Mouse (Mus musculus): ENCODE data around the gene Tssk3. TPM values are rescaled to one million over a fixed set of nuclear protein-coding genes. Genes with fewer than 3 reads are reported as not detected.

The Tssk3 gene
- total and polyA plus RNA-seq, 3 experiments, result 0.38 TPM; not detected in 2

GRCm38 (mm10) chr4:129500607-129501566 lies 10.1 kb upstream of the Tssk3 start:
- Histone ChIP-seq H3K36me3 (replicated peaks) (no peaks in the 10 kb centered on the region), H3K4me1 (ENCODE audit: insufficient read depth, low read depth, low read length) (peaks cover 40% of the 10 kb centered on the region), H3K27me3 (ENCODE audit: insufficient read depth, low read length) (peaks cover 65% of the 10 kb centered on the region), H3K9me3 (replicated peaks) (no peaks in the 10 kb centered on the region), H3K4me3 (ENCODE audit: low read depth, low read length) (peak overlapping the region; percentile 72)
- TF ChIP-seq GATA2 (IDR thresholded peaks at IDR 0.05; ENCODE audit: borderline replicate concordance, low read depth, low read length) (no peak), TAL1 (conservative IDR thresholded peaks at IDR 0.05; ENCODE audit: low read depth, low read length) (no peak), GATA1 (IDR thresholded peaks at IDR 0.05; ENCODE audit: borderline replicate concordance, low read length) (no peak)
- DNase-seq (ENCODE audit: low spot score), result peak; percentile 81
- ATAC-seq (ENCODE audit: extremely low read depth, insufficient number of reproducible peaks, low FRiP score, poor library complexity, severe bottlenecking), result peak; percentile 66

- no peak overlapping the region; the same call in 1 of the 2 replicates for H3K4me3 ChIP-seq (ENCODE audit: low read depth, low read length)
Measured at GRCm38 (mm10) chr4:129500017-129500416, 9.2 kb upstream of the Tssk3 start.

GRCm38 (mm10) chr4:129498941-129499340 lies 8.1 kb upstream of the Tssk3 start:
- no peak for TF ChIP-seq POLR2AphosphoS5 (IDR thresholded peaks at IDR 0.05; ENCODE audit: insufficient replicate concordance, low read depth, low read length)
- no peak for TF ChIP-seq GATA1 (IDR thresholded peaks at IDR 0.05; ENCODE audit: borderline replicate concordance, low read length)
- no peak for TF ChIP-seq CTCF (IDR thresholded peaks at IDR 0.05; ENCODE audit: low read depth, low read length)
- TF ChIP-seq GATA2 (IDR thresholded peaks at IDR 0.05; ENCODE audit: borderline replicate concordance, low read depth, low read length), result no peak
- no peak for TF ChIP-seq TAL1 (conservative IDR thresholded peaks at IDR 0.05; ENCODE audit: low read depth, low read length)
- Histone ChIP-seq H3K36me3 (replicated peaks) (no peaks in the 10 kb centered on the region), H3K27me3 (ENCODE audit: insufficient read depth, low read length) (peaks cover 59% of the 10 kb centered on the region), H3K4me1 (ENCODE audit: insufficient read depth, low read depth, low read length) (peaks cover 42% of the 10 kb centered on the region), H3K4me3 (ENCODE audit: low read depth, low read length) (no peak overlapping the region), H3K9me3 (replicated peaks) (no peaks in the 10 kb centered on the region)
- ATAC-seq (ENCODE audit: extremely low read depth, insufficient number of reproducible peaks, low FRiP score, poor library complexity, severe bottlenecking), result no peak
- no peak for DNase-seq (ENCODE audit: low spot score)

More at GRCm38 (mm10) chr4:129500017-129500416, 9.2 kb upstream of the Tssk3 start:
- H3K9me3 ChIP-seq (replicated peaks), result no peaks in the 10 kb centered on the region
- ATAC-seq (ENCODE audit: extremely low read depth, insufficient number of reproducible peaks, low FRiP score, poor library complexity, severe bottlenecking) (no peak), DNase-seq (ENCODE audit: low spot score) (no peak)
- TF ChIP-seq GATA2 (IDR thresholded peaks at IDR 0.05; ENCODE audit: borderline replicate concordance, low read depth, low read length) (no peak), POLR2AphosphoS5 (IDR thresholded peaks at IDR 0.05; ENCODE audit: insufficient replicate concordance, low read depth, low read length) (no peak), TAL1 (conservative IDR thresholded peaks at IDR 0.05; ENCODE audit: low read depth, low read length) (no peak), CTCF (IDR thresholded peaks at IDR 0.05; ENCODE audit: low read depth, low read length) (no peak), GATA1 (IDR thresholded peaks at IDR 0.05; ENCODE audit: borderline replicate concordance, low read length) (no peak)
- peaks cover 61% of the 10 kb centered on the region for H3K27me3 ChIP-seq (ENCODE audit: insufficient read depth, low read length)
- no peaks in the 10 kb centered on the region for H3K36me3 ChIP-seq (replicated peaks)
- H3K4me1 ChIP-seq (ENCODE audit: insufficient read depth, low read depth, low read length), result peaks cover 42% of the 10 kb centered on the region

GRCm38 (mm10) chr4:129496631-129497030 lies 5.8 kb upstream of the Tssk3 start:
- H3K27me3 ChIP-seq (ENCODE audit: insufficient read depth, low read length), result peaks cover 40% of the 10 kb centered on the region
- no peak overlapping the region for H3K4me3 ChIP-seq (ENCODE audit: low read depth, low read length)
- DNase-seq (ENCODE audit: low spot score) (no peak), ATAC-seq (ENCODE audit: extremely low read depth, insufficient number of reproducible peaks, low FRiP score, poor library complexity, severe bottlenecking) (no peak)
- H3K4me1 ChIP-seq (ENCODE audit: insufficient read depth, low read depth, low read length), result peaks cover 32% of the 10 kb centered on the region
- no peaks in the 10 kb centered on the region for H3K36me3 ChIP-seq (replicated peaks)
- TF ChIP-seq GATA1 (IDR thresholded peaks at IDR 0.05; ENCODE audit: borderline replicate concordance, low read length) (no peak), TAL1 (conservative IDR thresholded peaks at IDR 0.05; ENCODE audit: low read depth, low read length) (no peak), POLR2AphosphoS5 (IDR thresholded peaks at IDR 0.05; ENCODE audit: insufficient replicate concordance, low read depth, low read length) (no peak), GATA2 (IDR thresholded peaks at IDR 0.05; ENCODE audit: borderline replicate concordance, low read depth, low read length) (no peak), CTCF (IDR thresholded peaks at IDR 0.05; ENCODE audit: low read depth, low read length) (no peak)
- H3K9me3 ChIP-seq (replicated peaks), result no peaks in the 10 kb centered on the region

- Histone ChIP-seq H3K4me3 (ENCODE audit: low read depth, low read length) (no peak overlapping the region), H3K4me1 (ENCODE audit: insufficient read depth, low read depth, low read length) (peaks cover 26% of the 10 kb centered on the region), H3K9me3 (replicated peaks) (no peaks in the 10 kb centered on the region), H3K27me3 (ENCODE audit: insufficient read depth, low read length) (peaks cover 46% of the 10 kb centered on the region), H3K36me3 (replicated peaks) (no peaks in the 10 kb centered on the region)
- DNase-seq (ENCODE audit: low spot score) (no peak), ATAC-seq (ENCODE audit: extremely low read depth, insufficient number of reproducible peaks, low FRiP score, poor library complexity, severe bottlenecking) (no peak)
- TF ChIP-seq POLR2AphosphoS5 (IDR thresholded peaks at IDR 0.05; ENCODE audit: insufficient replicate concordance, low read depth, low read length) (no peak), CTCF (IDR thresholded peaks at IDR 0.05; ENCODE audit: low read depth, low read length) (no peak), TAL1 (conservative IDR thresholded peaks at IDR 0.05; ENCODE audit: low read depth, low read length) (no peak), GATA1 (IDR thresholded peaks at IDR 0.05; ENCODE audit: borderline replicate concordance, low read length) (no peak), GATA2 (IDR thresholded peaks at IDR 0.05; ENCODE audit: borderline replicate concordance, low read depth, low read length) (no peak)
Measured at GRCm38 (mm10) chr4:129495672-129496562, 5.1 kb upstream of the Tssk3 start.
